Mouse (Mus musculus): ENCODE data around the gene Rps27l. TPM values are rescaled to one million over a fixed set of nuclear protein-coding genes. Genes with fewer than 3 reads are reported as not detected.

Gene Rps27l
- total RNA-seq (2014; rRNA removed) = 474 and 535 TPM in 2 replicates
- 84.6 and 99.6 TPM in 2 replicates for polyA plus RNA-seq (2012; rRNA removed)

GRCm38 (mm10) chr9:66945647-66946641, at the start of gene Rps27l:
Rps27l (plus strand) TSS chr9:66946086.
- Histone ChIP-seq H3K4me3 (ENCODE audit: insufficient read depth, low read depth, low read length) (peak within 1 kb of the TSS; percentile 96), H3K36me3 (ENCODE audit: control insufficient read depth, insufficient read depth, low read length) (peaks cover 12% of the 10 kb centered on the region), H3K79me2 (ENCODE audit: control insufficient read depth, insufficient read depth, low read length) (peaks cover 7% of the 10 kb centered on the region; the same call in 1 of the 2 replicates), H3K27ac (replicated peaks; ENCODE audit: insufficient read depth, low read depth, low read length) (peak within 1 kb of the TSS; percentile 93), H3K9ac (ENCODE audit: low read depth, low read length) (peak within 1 kb of the TSS; percentile 94), H3K27me3 (ENCODE audit: control insufficient read depth, insufficient read depth, low read length) (no peaks in the 10 kb centered on the region), H3K4me1 (ENCODE audit: control insufficient read depth, insufficient read depth, low read length) (peaks cover 3% of the 10 kb centered on the region; the same call in 1 of the 2 replicates)
- peak; percentile 85 for DNase-seq (ENCODE audit: extremely low read depth, low read depth, low spot score)
- TF ChIP-seq CTCF (IDR thresholded peaks at IDR 0.05; ENCODE audit: low read depth, low read length) (no peak), POLR2A (IDR thresholded peaks at IDR 0.05; ENCODE audit: extremely low read depth, insufficient read depth, low read length) (peak; percentile 74)
- under 1% methylated on average over 77 of the region's 77 CpGs for WGBS

GRCm38 (mm10) chr9:66896951-66897350, 48.9 kb upstream of the Rps27l start:
- no peaks in the 10 kb centered on the region for H3K4me1 ChIP-seq (ENCODE audit: control insufficient read depth, insufficient read depth, low read length)
- 83% methylated on average over 6 of the region's 6 CpGs for WGBS
- H3K27me3 ChIP-seq (ENCODE audit: control insufficient read depth, insufficient read depth, low read length) = no peaks in the 10 kb centered on the region
- no peak overlapping the region for H3K27ac ChIP-seq (replicated peaks; ENCODE audit: insufficient read depth, low read depth, low read length)
- DNase-seq (ENCODE audit: extremely low read depth, low read depth, low spot score) = no peak
- H3K36me3 ChIP-seq (ENCODE audit: control insufficient read depth, insufficient read depth, low read length) = no peaks in the 10 kb centered on the region
- no peak overlapping the region for H3K4me3 ChIP-seq (ENCODE audit: insufficient read depth, low read depth, low read length)
- TF ChIP-seq POLR2A (IDR thresholded peaks at IDR 0.05; ENCODE audit: extremely low read depth, insufficient read depth, low read length) (no peak), CTCF (IDR thresholded peaks at IDR 0.05; ENCODE audit: low read depth, low read length) (no peak)
- no peak overlapping the region for H3K9ac ChIP-seq (ENCODE audit: low read depth, low read length)
- no peaks in the 10 kb centered on the region for H3K79me2 ChIP-seq (ENCODE audit: control insufficient read depth, insufficient read depth, low read length)

GRCm38 (mm10) chr9:66897851-66898250, 48.0 kb upstream of the Rps27l start:
- Histone ChIP-seq H3K27me3 (ENCODE audit: control insufficient read depth, insufficient read depth, low read length) (no peaks in the 10 kb centered on the region), H3K36me3 (ENCODE audit: control insufficient read depth, insufficient read depth, low read length) (no peaks in the 10 kb centered on the region), H3K27ac (replicated peaks; ENCODE audit: insufficient read depth, low read depth, low read length) (no peak overlapping the region), H3K4me1 (ENCODE audit: control insufficient read depth, insufficient read depth, low read length) (no peaks in the 10 kb centered on the region), H3K9ac (ENCODE audit: low read depth, low read length) (no peak overlapping the region), H3K4me3 (ENCODE audit: insufficient read depth, low read depth, low read length) (no peak overlapping the region), H3K79me2 (ENCODE audit: control insufficient read depth, insufficient read depth, low read length) (no peaks in the 10 kb centered on the region)
- TF ChIP-seq POLR2A (IDR thresholded peaks at IDR 0.05; ENCODE audit: extremely low read depth, insufficient read depth, low read length) (no peak), CTCF (IDR thresholded peaks at IDR 0.05; ENCODE audit: low read depth, low read length) (no peak)
- DNase-seq (ENCODE audit: extremely low read depth, low read depth, low spot score) = no peak
- 83% methylated on average over 6 of the region's 6 CpGs for WGBS

DNA sequence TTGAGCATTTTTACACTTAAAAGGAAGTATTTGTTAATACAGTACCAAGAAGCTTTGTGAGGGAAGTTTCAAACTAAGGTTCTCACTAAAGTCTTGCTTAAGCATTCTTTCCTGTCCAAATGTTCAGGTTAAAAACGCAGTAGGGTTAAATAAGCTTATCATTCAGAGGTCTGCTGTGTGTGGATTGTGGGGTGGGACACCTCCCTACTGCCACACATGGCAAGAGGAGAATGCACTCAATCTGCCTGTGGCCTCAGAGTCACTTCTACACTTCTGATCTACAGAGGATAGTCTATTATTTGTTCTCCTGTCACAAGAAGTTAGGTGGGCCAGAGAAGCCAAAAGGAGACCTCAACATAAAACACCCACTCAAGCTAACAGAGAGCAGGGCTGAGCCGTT, 46.8 kb upstream of the Rps27l start:
- Histone ChIP-seq H3K4me1 (ENCODE audit: control insufficient read depth, insufficient read depth, low read length) (no peaks in the 10 kb centered on the region), H3K27me3 (ENCODE audit: control insufficient read depth, insufficient read depth, low read length) (no peaks in the 10 kb centered on the region), H3K4me3 (ENCODE audit: insufficient read depth, low read depth, low read length) (no peak overlapping the region), H3K9ac (ENCODE audit: low read depth, low read length) (no peak overlapping the region), H3K36me3 (ENCODE audit: control insufficient read depth, insufficient read depth, low read length) (no peaks in the 10 kb centered on the region), H3K79me2 (ENCODE audit: control insufficient read depth, insufficient read depth, low read length) (no peaks in the 10 kb centered on the region), H3K27ac (replicated peaks; ENCODE audit: insufficient read depth, low read depth, low read length) (no peak overlapping the region)
- 59% methylated on average over 2 of the region's 2 CpGs for WGBS
- no peak for DNase-seq (ENCODE audit: extremely low read depth, low read depth, low spot score)
- no peak for TF ChIP-seq POLR2A (IDR thresholded peaks at IDR 0.05; ENCODE audit: extremely low read depth, insufficient read depth, low read length)
- no peak for TF ChIP-seq CTCF (IDR thresholded peaks at IDR 0.05; ENCODE audit: low read depth, low read length)

DNA sequence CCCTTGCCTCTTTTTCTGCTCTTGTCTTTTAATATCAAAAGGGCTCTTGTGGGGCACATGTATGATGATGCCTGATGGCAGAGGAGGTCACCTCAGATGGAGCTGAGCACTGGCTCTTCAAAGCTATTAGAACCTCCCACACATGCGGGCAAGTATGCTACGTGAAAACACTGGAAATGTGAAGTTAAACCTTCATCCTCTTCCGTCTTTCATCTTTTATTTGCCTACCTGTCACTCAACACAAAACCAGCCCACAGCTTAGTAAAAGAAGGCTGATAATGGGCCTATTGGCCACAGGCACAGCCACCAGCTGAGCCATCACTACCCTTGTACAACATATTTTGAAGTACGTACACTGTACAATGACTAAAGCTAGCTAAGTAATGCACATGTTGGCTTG, 46.4 kb upstream of the Rps27l start:
- Histone ChIP-seq H3K36me3 (ENCODE audit: control insufficient read depth, insufficient read depth, low read length) (no peaks in the 10 kb centered on the region), H3K4me1 (ENCODE audit: control insufficient read depth, insufficient read depth, low read length) (no peaks in the 10 kb centered on the region), H3K9ac (ENCODE audit: low read depth, low read length) (no peak overlapping the region), H3K4me3 (ENCODE audit: insufficient read depth, low read depth, low read length) (no peak overlapping the region), H3K27ac (replicated peaks; ENCODE audit: insufficient read depth, low read depth, low read length) (no peak overlapping the region), H3K79me2 (ENCODE audit: control insufficient read depth, insufficient read depth, low read length) (no peaks in the 10 kb centered on the region), H3K27me3 (ENCODE audit: control insufficient read depth, insufficient read depth, low read length) (no peaks in the 10 kb centered on the region)
- no peak for DNase-seq (ENCODE audit: extremely low read depth, low read depth, low spot score)
- 88% methylated on average over 4 of the region's 4 CpGs for WGBS
- TF ChIP-seq CTCF (IDR thresholded peaks at IDR 0.05; ENCODE audit: low read depth, low read length) (no peak), POLR2A (IDR thresholded peaks at IDR 0.05; ENCODE audit: extremely low read depth, insufficient read depth, low read length) (no peak)

Measured in liver, adult 2 months (tissue).